Mouse (Mus musculus): ENCODE data around the gene Mnx1.

- no peak for TF ChIP-seq MXI1 (IDR thresholded peaks at IDR 0.05; ENCODE audit: low read depth, low read length)
- TF ChIP-seq CTCF (conservative IDR thresholded peaks at IDR 0.05 in 1 of 2, IDR thresholded peaks at IDR 0.05 in 1 of 2; ENCODE audit: low read depth in 2 of 2, low read length in 2 of 2), result no peak
- TF ChIP-seq CHD1 (IDR thresholded peaks at IDR 0.05; ENCODE audit: low read depth, low read length), result no peak
- no peak for TF ChIP-seq ZC3H11A (IDR thresholded peaks at IDR 0.05; ENCODE audit: low read depth, low read length)
Measured at GRCm38 (mm10) chr5:29473551-29474245, 4.6 kb downstream of the Mnx1 start.

All from CH12.LX (cell line).